Mouse (Mus musculus) heart, embryonic 14.5 days (tissue): ENCODE results near the gene R3hdm4. TPM values are rescaled to one million over a fixed set of nuclear protein-coding genes. Genes with fewer than 3 reads are reported as not detected.

ENCODE experiments used
- ATAC-seq: fragments of 200-750 bp; cut with Nextera tagmentation; 2 replicates; pipeline ENCODE4 v1.8.0; 2017; ENCODE audit warnings: low read depth, moderate TSS enrichment; ENCODE audit not compliant: insufficient number of reproducible peaks, insufficient read depth, low FRiP score
- H3K27ac ChIP-seq, 2 experiments: fragments of 200-500 bp in 1 of 2; fragments of 300-500 bp in 1 of 2; sonication (generic) in 1 of 2; replicated peaks in 1 of 2; 2 replicates each; pipeline ENCODE4 v1.5.1; 2012 to 2014; ENCODE audit warnings: low read depth in 2 of 2, low read length in 2 of 2, control low read depth in 1 of 2, mild to moderate bottlenecking in 1 of 2, mixed read lengths in 1 of 2; ENCODE audit not compliant: control insufficient read depth in 1 of 2, insufficient read depth in 1 of 2
- H3K27me3 ChIP-seq: fragments of 300-500 bp; sonication (generic); 2 replicates; pipeline ENCODE4 v1.6.1; 2014; ENCODE audit warnings: mild to moderate bottlenecking, low read length, control low read depth; ENCODE audit not compliant: control insufficient read depth, insufficient read depth
- H3K36me3 ChIP-seq: fragments of 300-500 bp; sonication (generic); 2 replicates; pipeline ENCODE4 v1.6.1; 2014; ENCODE audit warnings: mild to moderate bottlenecking, control low read depth, low read length, mixed read lengths; ENCODE audit not compliant: control insufficient read depth, insufficient read depth
- H3K4me1 ChIP-seq, 2 experiments: fragments of 200-500 bp in 1 of 2; fragments of 300-500 bp in 1 of 2; sonication (generic) in 1 of 2; 2 replicates each; pipeline ENCODE4 v1.6.1; 2012 to 2014; ENCODE audit warnings: low read length in 2 of 2, control low read depth in 1 of 2, mixed read lengths in 1 of 2; ENCODE audit not compliant: control insufficient read depth in 2 of 2, insufficient read depth in 2 of 2
- H3K4me2 ChIP-seq: fragments of 300-500 bp; sonication (generic); 2 replicates; pipeline ENCODE4 v1.6.1; 2014; ENCODE audit warnings: mild to moderate bottlenecking, low read length
- H3K4me3 ChIP-seq, 2 experiments: fragments of 200-500 bp in 1 of 2; fragments of 300-500 bp in 1 of 2; sonication (generic) in 1 of 2; 2 replicates each; pipeline ENCODE4 v1.5.1; 2012 to 2014; ENCODE audit warnings: low read length in 2 of 2, mild to moderate bottlenecking in 2 of 2, control low read depth in 1 of 2, low read depth in 1 of 2, moderate library complexity in 1 of 2; ENCODE audit not compliant: control insufficient read depth in 1 of 2, insufficient read depth in 1 of 2
- H3K9ac ChIP-seq: fragments of 300-500 bp; sonication (generic); 2 replicates; pipeline ENCODE4 v1.6.1; 2014; ENCODE audit warnings: mild to moderate bottlenecking, low read length
- H3K9me3 ChIP-seq: fragments of 300-500 bp; sonication (generic); 2 replicates; pipeline ENCODE4 v1.6.1; 2016; ENCODE audit warnings: low read length, control low read depth; ENCODE audit not compliant: control insufficient read depth
- WGBS: fragments of 180-500 bp; shearing (Covaris S2); extraction: QIAGEN DNeasy Blood & Tissue Kit; methylation state at CpG from one replicate; pipeline ENCODE4 v1.1.7; 2014; 5-methylcytosine and 5-hydroxymethylcytosine counted together
- polyA plus RNA-seq: library from polyadenylated mRNA; unstranded; fragments of >200 nt; fragmentation: Nextera tagmentation; extraction: Ambion mirVana; gene quantifications from 2 replicates; pipeline ENCODE4 v1.2.1, GENCODE M21; 2014

Gene R3hdm4
- polyA plus RNA-seq, 1 experiment from 2014 or later, result 96.7 TPM

DNA sequence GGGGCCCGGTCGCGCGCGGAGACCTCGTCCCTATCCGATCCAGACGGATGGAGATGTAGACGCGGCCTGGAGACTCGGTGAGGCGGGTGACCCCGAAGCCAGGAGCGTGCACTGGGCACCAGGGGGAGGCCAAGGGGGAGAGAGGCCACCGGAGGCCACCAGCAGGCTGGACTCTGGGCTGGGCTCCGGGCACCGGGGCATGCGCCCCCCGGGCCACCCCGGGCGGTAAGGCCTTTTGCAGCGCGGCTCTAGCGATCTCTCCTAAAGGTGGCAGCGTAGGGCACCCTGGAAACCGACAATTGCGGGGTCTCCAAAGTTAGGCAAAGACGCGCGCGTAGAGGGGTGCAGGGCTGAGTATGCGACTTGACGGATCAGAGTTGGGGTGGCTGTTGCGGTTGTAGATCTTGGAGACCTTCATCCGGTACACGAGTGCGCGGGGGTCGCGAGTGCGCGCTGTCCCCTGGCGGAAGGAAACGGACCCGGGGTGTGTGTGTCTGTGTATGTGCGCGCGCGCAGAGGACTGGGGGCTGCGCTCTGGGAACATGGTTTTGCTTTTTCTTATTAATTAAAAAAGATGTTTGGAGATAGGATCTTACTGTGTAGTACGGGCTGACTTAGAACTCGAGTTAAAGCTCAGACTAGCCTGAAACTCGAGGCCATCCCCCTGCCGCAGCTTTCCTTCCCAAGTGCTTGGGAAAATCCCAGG lies 6.5 kb upstream of the R3hdm4 start:
- ATAC-seq, result peak; percentile 44
- no peaks in the 10 kb centered on the region for H3K9me3 ChIP-seq
- H3K4me3 ChIP-seq, result peak overlapping the region; percentile 89 to 93
- peak overlapping the region; percentile 83 for H3K4me2 ChIP-seq
- H3K9ac ChIP-seq, result peak overlapping the region; percentile 95
- H3K36me3 ChIP-seq, result peaks cover 19% of the 10 kb centered on the region
- under 1% methylated on average over 54 of the region's 54 CpGs for WGBS
- peak overlapping the region; percentile 88 to 94 for H3K27ac ChIP-seq
- H3K4me1 ChIP-seq, result peaks cover 13 to 35% of the 10 kb centered on the region in 2 experiments
- H3K27me3 ChIP-seq, result peaks cover 10% of the 10 kb centered on the region

DNA sequence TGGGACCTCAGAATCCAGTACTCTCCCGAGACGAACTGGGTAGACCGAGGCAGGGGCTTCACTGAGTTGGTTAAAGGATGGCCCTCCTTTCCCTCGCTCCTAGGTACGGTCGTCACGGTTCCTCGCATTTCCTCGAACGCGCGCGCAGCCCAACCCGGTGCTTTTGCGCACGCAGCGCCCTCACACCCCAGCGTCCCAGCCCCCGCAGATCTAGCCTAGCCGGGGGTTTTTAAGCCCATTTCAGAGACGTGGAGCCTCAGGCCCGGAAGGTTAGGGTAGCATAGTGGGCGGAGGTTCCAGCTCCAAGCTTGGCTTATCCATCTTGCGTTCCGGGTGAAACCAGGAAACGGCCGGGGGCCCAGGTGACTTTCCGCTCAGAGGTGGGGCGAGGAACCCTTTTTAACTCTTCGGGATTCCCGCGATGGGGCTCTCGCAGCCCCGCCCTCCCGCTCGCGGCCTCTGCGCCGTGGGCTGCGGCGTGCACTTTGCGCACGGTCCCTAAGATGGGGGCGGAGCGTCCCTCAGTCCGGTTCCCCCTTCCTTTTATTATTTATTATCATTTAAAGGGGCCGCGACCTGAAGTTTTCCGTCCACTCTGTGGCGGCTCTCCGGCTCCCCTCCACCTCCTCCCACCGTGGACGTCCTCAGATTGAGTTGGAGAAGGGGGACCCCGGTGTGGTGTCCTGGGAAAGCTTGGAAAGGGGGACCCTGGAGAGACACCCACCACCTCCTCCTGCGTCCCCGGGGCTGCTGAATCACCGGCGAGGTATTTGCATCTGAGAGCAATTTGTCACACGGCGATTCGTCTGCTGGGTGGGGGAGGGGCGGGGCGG lies 5.7 kb upstream of the R3hdm4 start, which contains the start of gene Arid3a:
Arid3a (plus strand) TSS at position 553 of the 833 bp plus-strand sequence.
- Histone ChIP-seq H3K36me3 (peaks cover 11% of the 10 kb centered on the region), H3K27me3 (peaks cover 18% of the 10 kb centered on the region), H3K9me3 (no peaks in the 10 kb centered on the region), H3K4me1 (peaks cover 9 to 29% of the 10 kb centered on the region in 2 experiments), H3K4me2 (peak within 1 kb of the TSS; percentile 83), H3K27ac (peak within 1 kb of the TSS; percentile 88 to 94), H3K4me3 (peak within 1 kb of the TSS; percentile 89 to 93), H3K9ac (peak within 1 kb of the TSS; percentile 95)
- WGBS, result under 1% methylated on average over 63 of the region's 63 CpGs
- peak; percentile 68 for ATAC-seq

DNA sequence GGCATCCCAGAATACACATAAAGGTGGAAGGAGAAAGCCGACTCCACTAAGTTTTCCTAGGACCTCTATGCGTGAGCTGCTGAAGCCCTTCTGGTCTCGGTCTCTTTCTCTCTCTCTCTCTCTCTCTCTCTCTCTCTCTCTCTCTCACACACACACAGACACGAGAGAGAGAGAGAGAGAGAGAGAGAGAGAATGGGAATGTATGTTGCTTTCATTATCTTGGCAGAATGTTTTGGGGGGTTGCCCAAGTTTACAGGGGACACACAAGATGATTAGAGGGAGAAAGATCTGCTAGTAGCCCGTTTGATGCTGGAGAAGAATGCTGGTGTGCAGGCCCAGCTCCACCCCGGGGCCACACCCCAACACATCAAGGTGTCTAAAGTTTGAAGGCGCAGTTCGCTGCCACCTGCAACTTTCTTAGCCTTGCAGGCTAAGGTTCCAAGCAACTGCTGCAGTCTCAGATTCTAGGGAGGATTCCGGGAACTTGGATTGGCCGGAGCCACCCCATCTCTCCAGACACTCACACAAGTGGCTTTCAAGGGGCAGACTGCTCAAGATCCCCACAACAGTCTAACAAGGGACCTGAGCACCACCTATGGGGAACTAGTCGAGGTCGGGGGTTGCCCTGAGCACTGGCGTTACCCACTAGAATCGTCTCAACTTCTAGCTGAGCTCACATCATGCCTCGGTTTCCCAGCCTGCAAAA lies 4.9 kb upstream of the R3hdm4 start:
- H3K27ac ChIP-seq, result peak overlapping the region; percentile 38 to 94; a peak in 3 of 4 replicates
- ATAC-seq, result no peak

DNA sequence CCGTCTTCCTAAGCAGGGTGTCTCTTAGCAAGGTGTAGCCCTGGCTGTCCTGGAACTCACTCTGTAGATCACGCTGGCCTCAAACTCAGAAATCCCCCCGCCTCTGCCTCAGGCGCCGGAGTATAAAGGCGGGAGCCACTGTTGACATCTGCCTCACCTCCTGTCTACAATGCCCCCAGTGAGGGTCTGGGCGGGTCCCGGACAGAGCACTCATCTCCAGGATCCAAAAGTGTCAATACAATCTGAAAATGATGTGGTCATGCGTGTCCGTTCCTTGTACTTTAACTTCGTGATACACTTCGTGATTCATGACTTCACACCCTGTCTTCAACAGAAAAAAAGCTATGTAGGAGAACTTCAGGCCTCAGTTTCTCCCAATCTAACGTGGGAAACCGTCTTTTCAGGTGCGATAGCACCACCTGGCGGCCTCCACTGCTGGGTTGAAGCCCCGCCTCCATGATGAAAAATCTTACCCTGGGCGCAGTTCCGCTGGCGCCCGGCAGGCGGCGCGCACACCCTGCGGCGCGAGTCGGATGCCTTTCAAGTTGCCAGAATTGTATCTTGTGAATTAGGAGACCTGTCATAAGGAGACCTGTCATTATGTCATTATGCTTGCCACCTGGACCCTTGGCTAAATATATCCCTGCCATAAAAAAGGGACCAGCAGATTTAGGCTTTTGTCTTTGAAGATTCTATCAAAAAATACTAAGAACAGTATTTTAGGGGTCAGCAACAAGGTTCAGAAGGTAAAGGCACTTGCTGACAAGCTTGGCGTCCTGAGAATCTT lies 4.2 kb upstream of the R3hdm4 start:
- no peaks in the 10 kb centered on the region for H3K36me3 ChIP-seq
- no peak for ATAC-seq
- H3K4me3 ChIP-seq, result peak overlapping the region in 1 of 2 experiments; percentile 93; a peak in 2 of 4 replicates
- 0 out of 2 replicates have a peak overlapping the region, but pooled peaks have one; percentile 95 for H3K9ac ChIP-seq
- H3K4me2 ChIP-seq, result peak overlapping the region; percentile 83
- H3K9me3 ChIP-seq, result no peaks in the 10 kb centered on the region
- peaks cover 33% of the 10 kb centered on the region for H3K27me3 ChIP-seq
- 9% methylated on average over 29 of the region's 29 CpGs for WGBS
- H3K4me1 ChIP-seq, result peaks cover 9 to 39% of the 10 kb centered on the region in 2 experiments
- H3K27ac ChIP-seq, result peak overlapping the region in 1 of 2 experiments; percentile 94; a peak in 1 of 4 replicates

More for the DNA sequence above, 4.9 kb upstream of the R3hdm4 start:
- Histone ChIP-seq H3K36me3 (peaks cover 4% of the 10 kb centered on the region), H3K4me3 (peak overlapping the region; percentile 89 to 93), H3K9ac (peak overlapping the region; percentile 95), H3K27me3 (peaks cover 25% of the 10 kb centered on the region), H3K9me3 (no peaks in the 10 kb centered on the region), H3K4me2 (peak overlapping the region; percentile 83), H3K4me1 (peaks cover 9 to 33% of the 10 kb centered on the region in 2 experiments)
- WGBS, result 6% methylated on average over 15 of the region's 15 CpGs

DNA sequence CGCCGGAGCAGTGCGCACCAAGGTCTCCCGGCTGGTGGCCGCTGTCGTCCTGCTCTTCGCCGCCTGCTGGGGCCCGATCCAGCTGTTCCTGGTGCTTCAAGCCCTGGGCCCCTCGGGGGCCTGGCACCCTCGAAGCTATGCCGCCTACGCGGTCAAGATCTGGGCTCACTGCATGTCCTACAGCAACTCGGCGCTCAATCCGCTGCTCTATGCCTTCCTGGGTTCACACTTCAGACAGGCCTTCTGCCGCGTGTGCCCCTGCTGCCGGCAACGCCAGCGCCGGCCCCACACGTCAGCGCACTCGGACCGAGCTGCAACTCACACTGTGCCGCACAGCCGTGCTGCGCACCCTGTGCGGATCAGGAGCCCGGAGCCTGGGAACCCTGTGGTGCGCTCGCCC lies 564 bp upstream of the R3hdm4 start:
- no peaks in the 10 kb centered on the region for H3K9me3 ChIP-seq
- no peaks in the 10 kb centered on the region for H3K36me3 ChIP-seq
- H3K9ac ChIP-seq, result peak overlapping the region; percentile 47
- H3K4me2 ChIP-seq, result peak overlapping the region; percentile 69
- peaks cover 62% of the 10 kb centered on the region for H3K27me3 ChIP-seq
- ATAC-seq, result no peak
- H3K4me3 ChIP-seq, result peak overlapping the region; percentile 14 to 38
- peaks cover 11 to 32% of the 10 kb centered on the region in 2 experiments for H3K4me1 ChIP-seq
- H3K27ac ChIP-seq, result no peak overlapping the region
- 2% methylated on average over 34 of the region's 34 CpGs for WGBS

DNA sequence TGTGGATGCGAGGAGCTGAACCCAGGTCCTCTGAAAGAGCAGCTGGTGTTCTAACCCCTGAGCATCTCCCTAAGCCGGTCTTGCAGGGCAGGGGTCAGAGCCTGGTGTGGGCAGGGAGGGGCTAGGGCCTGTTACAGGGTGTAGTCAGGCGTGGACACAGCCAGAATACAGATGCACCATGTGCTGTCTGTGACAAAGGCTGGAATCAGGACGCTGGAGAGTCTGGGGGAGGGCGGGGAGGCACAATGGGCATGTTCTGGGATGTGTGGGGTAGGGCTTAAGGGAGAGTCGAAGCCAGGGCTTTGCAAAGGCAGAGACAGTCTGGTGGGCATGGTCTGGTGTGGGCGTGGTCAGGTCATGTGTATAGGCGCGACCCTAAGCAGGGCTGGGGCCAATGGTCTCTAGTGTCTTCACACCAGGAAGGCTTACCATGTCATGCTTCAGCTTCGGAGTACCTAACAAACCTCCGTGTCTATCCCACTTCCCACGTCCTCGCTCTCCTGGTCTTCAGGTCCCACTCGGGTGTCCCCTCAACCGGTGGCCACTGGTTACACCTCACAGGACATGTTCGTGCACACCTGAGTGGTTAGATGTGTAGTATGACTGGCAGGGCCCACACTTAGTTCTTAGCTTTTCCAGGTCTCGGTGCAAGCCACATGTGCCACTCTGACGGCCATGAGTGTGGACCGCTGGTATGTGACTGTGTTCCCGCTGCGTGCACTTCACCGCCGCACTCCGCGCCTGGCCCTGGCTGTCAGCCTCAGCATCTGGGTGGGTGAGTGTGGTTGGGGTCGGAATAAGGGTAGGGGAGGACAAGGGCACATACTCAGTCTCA lies 735 bp downstream of the R3hdm4 start:
- no peak for ATAC-seq
- Histone ChIP-seq H3K36me3 (no peaks in the 10 kb centered on the region), H3K4me2 (peak overlapping the region; percentile 69; the same call in 1 of the 2 replicates), H3K27me3 (peaks cover 62% of the 10 kb centered on the region), H3K9me3 (no peaks in the 10 kb centered on the region), H3K9ac (no peak overlapping the region), H3K4me3 (peak overlapping the region in 1 of 2 experiments; percentile 38; a peak in 1 of 4 replicates), H3K4me1 (peaks cover 8 to 28% of the 10 kb centered on the region in 2 experiments), H3K27ac (no peak overlapping the region)
- WGBS, result 26% methylated on average over 26 of the region's 26 CpGs
